Mouse (Mus musculus) right cerebral cortex, postnatal 36 days (tissue): Measurements from ENCODE around the gene Wnt1.

Experiments
- DNase-seq, 2 experiments: peaks; one replicate each; pipeline ENCODE4 v3.0.0; 2022; ENCODE audit warnings: low spot score in 2 of 2, mixed read lengths in 1 of 2

Wnt1 gene

GRCm38 (mm10) chr15:98777762-98778161 lies 11.9 kb upstream of the Wnt1 start, which contains the start of gene Wnt10b:
Wnt10b (minus strand) TSS chr15:98778150.
- DNase-seq = no peak

GRCm38 (mm10) chr15:98778191-98778770 lies 11.4 kb upstream of the Wnt1 start:
- DNase-seq = no peak

- DNase-seq = no peak
Observed at GRCm38 (mm10) chr15:98778806-98779205, 10.9 kb upstream of the Wnt1 start.

- DNase-seq = no peak
Observed at GRCm38 (mm10) chr15:98780075-98780474, 9.6 kb upstream of the Wnt1 start.

GRCm38 (mm10) chr15:98780573-98780972 lies 9.1 kb upstream of the Wnt1 start:
- no peak for DNase-seq

- no peak for DNase-seq
Observed at GRCm38 (mm10) chr15:98781166-98781565, 8.5 kb upstream of the Wnt1 start.

- DNase-seq = no peak
Observed at GRCm38 (mm10) chr15:98785744-98786143, 3.9 kb upstream of the Wnt1 start.

GRCm38 (mm10) chr15:98787930-98788329 lies 1.7 kb upstream of the Wnt1 start:
- no peak for DNase-seq

GRCm38 (mm10) chr15:98788972-98789660 lies 541 bp upstream of the Wnt1 start:
- no peak for DNase-seq

GRCm38 (mm10) chr15:98790761-98791160 lies 1.1 kb downstream of the Wnt1 start:
- DNase-seq = no peak

GRCm38 (mm10) chr15:98791221-98791620 lies 1.6 kb downstream of the Wnt1 start:
- DNase-seq = no peak

GRCm38 (mm10) chr15:98791771-98792170 lies 2.1 kb downstream of the Wnt1 start:
- DNase-seq = no peak

GRCm38 (mm10) chr15:98792233-98793020 lies 2.8 kb downstream of the Wnt1 start:
- DNase-seq = peak; percentile 44 to 70

- DNase-seq = no peak
Observed at GRCm38 (mm10) chr15:98793141-98793698, 3.6 kb downstream of the Wnt1 start.

GRCm38 (mm10) chr15:98796803-98797595 lies 7.3 kb downstream of the Wnt1 start:
- DNase-seq = no peak

- DNase-seq = no peak
Observed at GRCm38 (mm10) chr15:98797835-98798492, 8.3 kb downstream of the Wnt1 start.

- no peak for DNase-seq
Observed at GRCm38 (mm10) chr15:98798903-98799302, 9.2 kb downstream of the Wnt1 start.

- DNase-seq = peak in 1 of 2 experiments; percentile 61
Observed at GRCm38 (mm10) chr15:98799396-98799795, 9.7 kb downstream of the Wnt1 start.

- no peak for DNase-seq
Observed at GRCm38 (mm10) chr15:98802926-98803325, 13.3 kb downstream of the Wnt1 start.

- peak; percentile 82 to 88 for DNase-seq
Observed at GRCm38 (mm10) chr15:98804054-98804453, 14.4 kb downstream of the Wnt1 start.
